Mouse (Mus musculus): ENCODE measurements at regions not wholly inside any gene's neighbourhood (a gene's known extent, or its start where the extent isn't known, plus 50 kb on each side); places are given as distances from the start of the nearest gene placed in this dataset.

DNA sequence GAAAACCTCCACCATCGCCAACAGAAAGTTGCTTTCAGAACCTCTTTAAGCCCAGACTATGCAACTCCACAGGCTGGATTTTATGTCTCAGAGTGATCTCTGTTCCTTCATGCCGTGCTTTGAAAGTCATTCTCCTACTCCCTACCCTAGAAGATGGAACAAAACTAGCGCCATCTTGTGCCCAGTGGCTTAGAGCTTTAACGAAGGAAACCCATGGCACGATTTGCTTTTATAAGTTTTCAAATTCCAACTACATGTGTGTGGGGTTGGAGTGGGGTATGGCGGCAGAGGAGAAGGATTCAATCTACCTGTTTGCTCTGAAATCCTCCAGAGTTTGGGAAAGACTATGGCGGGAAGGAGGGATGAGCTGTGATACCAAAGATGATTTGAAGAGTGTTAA, 118.7 kb upstream of the Tmem45b start:
- no peak for DNase-seq (ENCODE audit: low spot score)

DNA sequence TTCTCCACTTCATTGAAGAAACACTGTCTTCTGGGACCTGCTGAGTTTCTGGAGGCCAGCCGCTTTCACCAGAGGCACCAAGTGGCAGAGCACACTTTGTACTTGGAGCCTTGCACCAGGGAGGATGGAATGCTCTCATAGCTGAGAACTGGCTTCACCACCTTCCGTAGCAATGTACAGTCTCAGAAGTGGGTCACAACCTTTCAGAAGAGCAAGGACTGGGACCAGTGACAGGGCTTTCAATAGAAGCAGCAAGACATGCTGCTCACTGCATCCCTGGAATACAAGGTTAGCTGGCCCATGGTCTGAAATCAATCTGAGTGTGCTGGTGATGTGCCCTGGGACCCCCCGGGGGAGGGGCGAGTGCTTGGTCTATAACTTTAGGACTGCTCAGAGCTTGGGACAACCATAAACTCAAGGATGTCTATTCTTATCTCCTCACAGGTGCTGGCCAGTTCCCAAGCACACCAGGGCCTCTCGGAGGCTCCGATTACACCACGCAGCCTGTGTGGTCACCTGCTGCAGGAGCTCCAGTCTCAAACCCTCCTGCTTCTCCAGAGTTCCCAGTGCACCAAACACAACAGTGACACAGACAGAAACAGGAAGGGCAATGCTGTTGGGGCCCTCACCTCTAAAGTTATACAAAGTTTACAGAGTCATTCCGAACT, 114.4 kb upstream of the Tmem45b start:
- DNase-seq (ENCODE audit: low spot score), result no peak

GRCm38 (mm10) chr9:31577066-31577465, 112.8 kb upstream of the Tmem45b start:
- no peak for DNase-seq (ENCODE audit: low spot score)

DNA sequence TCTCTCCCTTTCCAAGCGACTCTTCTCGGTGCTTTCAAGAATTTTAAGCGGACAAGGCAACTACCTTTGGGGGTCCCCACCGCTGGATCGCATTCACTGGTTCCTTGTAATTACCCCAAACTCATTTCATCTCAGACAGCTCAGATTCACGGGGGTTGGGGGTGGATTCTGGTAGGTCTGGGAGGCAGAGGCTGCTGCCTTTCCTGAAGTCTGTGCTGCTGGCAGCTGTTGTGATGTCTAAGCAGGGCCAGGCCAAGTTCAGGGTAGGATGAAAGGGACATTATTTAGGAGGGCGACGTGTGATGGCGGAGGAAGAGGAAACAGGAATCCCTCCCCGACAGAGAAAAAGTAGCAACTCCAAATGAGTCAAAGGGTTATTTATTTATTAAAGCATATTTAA, 102.8 kb upstream of the Tmem45b start:
- no peak for DNase-seq (ENCODE audit: low spot score)

GRCm38 (mm10) chr9:31566257-31567007, 102.2 kb upstream of the Tmem45b start:
- no peak for DNase-seq (ENCODE audit: low spot score)

GRCm38 (mm10) chr9:31564996-31565773, 100.9 kb upstream of the Tmem45b start:
- no peak for DNase-seq (ENCODE audit: low spot score)

DNA sequence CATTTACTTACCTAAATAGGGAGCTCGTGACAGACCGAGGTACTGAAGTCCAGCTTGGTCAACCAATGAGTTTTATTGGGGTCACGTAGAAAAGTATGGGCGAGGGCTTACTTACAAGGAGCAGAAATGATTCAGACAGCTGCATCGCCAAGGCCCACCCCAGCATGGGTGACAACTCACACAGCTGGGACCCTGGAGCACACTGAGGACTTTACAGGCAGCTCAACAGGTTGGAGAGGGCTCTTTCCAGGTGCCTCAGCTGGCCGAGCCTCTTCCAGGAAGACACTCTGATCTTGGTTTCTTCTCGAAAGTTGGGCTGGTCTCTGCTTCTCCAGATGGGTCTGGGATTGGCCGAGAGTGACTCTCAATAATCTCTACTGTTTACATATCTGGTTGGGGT, 99.3 kb upstream of the Tmem45b start:
- DNase-seq (ENCODE audit: low spot score), result no peak

- no peak for DNase-seq (ENCODE audit: low spot score)
Measured at GRCm38 (mm10) chr9:31560226-31560556, 95.9 kb upstream of the Tmem45b start.

GRCm38 (mm10) chr9:31559506-31560225, 95.4 kb upstream of the Tmem45b start:
- DNase-seq (ENCODE audit: low spot score), result no peak

DNA sequence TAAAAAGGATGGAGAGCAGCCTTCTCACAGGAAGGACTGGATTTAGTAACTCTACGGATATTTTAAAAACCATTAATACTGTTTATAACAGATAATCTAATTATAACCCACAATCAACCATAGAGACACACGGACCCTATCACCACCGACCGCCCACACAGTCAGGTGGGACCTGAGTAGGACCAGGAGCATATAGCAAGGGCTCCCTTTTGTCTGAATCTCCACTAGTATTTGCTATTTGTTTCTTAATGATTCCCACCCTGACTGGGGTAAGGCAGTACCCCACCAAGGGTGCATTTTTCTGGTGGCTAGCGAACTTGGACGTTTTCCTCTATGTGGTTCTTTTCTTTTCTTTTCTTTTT, 79.4 kb upstream of the Tmem45b start:
- DNase-seq (ENCODE audit: low spot score), result no peak

- DNase-seq (ENCODE audit: low spot score), result peak; percentile 70
Measured at GRCm38 (mm10) chr9:31542909-31543690, 78.8 kb upstream of the Tmem45b start.

DNA sequence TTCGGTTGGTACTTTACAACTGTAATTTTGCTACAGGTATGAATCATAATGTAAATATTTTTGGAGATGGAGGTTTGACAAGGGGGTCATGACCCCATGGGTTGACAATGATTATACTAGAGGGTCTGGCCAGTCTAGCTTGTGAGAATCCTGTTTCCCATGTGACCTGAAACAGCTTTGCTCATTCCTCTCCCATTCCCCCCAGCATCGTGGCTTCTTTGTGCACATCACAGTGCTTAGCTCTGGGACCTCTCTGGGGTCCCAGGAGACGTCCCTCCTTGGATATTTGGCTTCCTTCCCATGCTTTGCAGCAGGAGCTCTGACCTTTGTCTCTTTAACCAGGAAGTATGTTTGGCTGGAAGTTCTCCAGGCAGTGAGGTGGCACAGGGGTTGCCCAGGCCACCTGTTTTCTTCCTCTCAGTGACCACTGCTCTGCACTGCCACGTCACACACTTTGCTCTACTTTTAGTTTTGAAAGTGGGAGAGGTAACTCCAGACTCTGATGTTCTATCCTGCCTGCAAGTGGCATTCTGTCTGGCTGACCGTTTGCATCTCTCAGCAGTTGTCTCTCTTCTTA, 77.4 kb upstream of the Tmem45b start:
- DNase-seq (ENCODE audit: low spot score), result no peak

- DNase-seq (ENCODE audit: low spot score), result no peak
Measured at GRCm38 (mm10) chr9:31538458-31539210, 74.4 kb upstream of the Tmem45b start.

GRCm38 (mm10) chr9:31529021-31529420, 64.8 kb upstream of the Tmem45b start:
- DNase-seq (ENCODE audit: low spot score), result no peak

GRCm38 (mm10) chr9:31527216-31527615, 63.0 kb upstream of the Tmem45b start:
- DNase-seq (ENCODE audit: low spot score), result no peak
